Mouse (Mus musculus) E14TG2a.4 (cell line): ENCODE results near the gene Pigq.

Experiments used
- CTCF ChIP-seq: conservative IDR thresholded peaks from 2 replicates; pipeline ENCODE4 v1.5.1; 2014; ENCODE audit warnings: low read length
- NANOG ChIP-seq: IDR thresholded peaks from 2 replicates; pipeline ENCODE4 v1.6.1; 2014; ENCODE audit warnings: borderline replicate concordance, low read length, mixed read lengths
- POU5F1 ChIP-seq: IDR thresholded peaks from 2 replicates; pipeline ENCODE4 v1.6.1; 2014; ENCODE audit warnings: low read length, borderline replicate concordance

- TF ChIP-seq CTCF (no peak), POU5F1 (no peak), NANOG (no peak)
These were observed 5.2 kb upstream of the Pigq start for GRCm38 (mm10) chr17:25949981-25950380.
